Mouse (Mus musculus) kidney, postnatal 36 days (tissue): ENCODE results near the gene Gm609.

Source experiments
- DNase-seq, 2 experiments: peaks; one replicate each; pipeline ENCODE4 v3.0.0; 2021 to 2022; ENCODE audit warnings: mixed read lengths in 2 of 2

Gene Gm609

DNA sequence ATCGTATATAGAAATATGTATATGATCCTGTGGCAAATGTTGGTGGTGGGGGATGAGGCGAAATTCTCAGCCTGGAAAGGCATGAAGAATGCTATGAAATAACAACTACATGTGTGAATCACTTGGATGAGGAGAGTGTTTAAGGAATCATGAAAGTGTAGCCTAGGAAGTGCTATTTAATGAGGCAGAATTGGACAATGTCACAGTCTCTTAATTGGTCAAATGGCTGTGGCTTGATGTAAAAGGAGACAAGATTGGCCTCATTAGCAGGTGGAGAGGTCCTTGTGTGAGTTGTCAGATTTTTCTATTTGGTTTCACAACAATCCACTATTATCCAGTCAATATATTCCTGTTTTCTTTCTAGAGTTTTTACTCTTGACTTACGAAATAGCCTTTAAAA is 101.1 kb downstream of the Gm609 start:
- no peak for DNase-seq

DNA sequence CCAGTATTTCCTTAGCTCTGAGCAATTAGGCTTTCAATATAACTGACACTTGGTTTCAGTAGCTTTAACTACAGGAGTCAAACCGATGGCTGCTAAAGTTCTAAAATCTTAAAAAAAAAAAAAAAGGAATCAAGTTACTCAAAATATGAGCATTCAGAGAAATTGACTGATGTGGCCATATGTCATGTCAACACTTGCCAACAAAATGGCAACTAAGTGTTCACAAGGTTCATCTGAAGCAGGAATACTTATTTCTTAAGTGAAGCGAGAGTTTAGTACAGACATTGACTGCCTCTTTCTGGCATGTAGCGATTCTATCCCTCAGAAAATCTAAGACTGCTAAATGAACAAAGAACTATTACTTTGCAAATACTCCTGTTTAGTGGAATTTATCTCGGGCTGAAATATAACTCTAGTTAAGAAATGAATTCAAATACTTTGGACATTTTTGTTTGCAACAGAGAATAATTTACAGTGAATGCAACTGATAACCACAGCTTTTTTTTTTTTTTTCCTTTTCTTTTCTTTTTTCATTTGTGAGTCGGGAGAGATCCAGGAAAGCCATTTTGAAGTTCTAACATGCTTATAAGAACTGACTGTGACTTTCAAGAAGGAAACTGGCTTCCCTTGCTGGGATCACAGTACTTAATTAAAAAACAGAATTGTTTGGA is 102.3 kb downstream of the Gm609 start:
- no peak for DNase-seq

DNA sequence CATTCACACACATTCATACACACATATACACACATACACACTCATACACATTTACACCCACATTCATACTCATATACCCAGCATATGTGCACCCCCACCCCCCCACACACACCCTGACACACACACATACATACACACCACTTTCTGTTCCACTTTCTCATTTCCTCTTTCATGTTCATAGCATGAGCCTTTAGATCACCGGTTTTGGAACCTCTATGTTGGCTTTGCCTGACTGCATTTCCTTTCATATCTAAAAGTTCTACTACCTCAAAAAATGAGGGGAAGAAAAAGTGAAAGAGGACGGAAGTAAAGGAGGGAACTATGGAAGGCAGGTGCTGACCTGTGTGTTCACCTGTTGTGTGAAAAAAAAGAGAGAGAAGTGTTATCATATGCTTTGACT is 102.9 kb downstream of the Gm609 start:
- no peak for DNase-seq

- no peak for DNase-seq
Measured at GRCm38 (mm10) chr16:45389041-45389440, 103.7 kb downstream of the Gm609 start.

DNA sequence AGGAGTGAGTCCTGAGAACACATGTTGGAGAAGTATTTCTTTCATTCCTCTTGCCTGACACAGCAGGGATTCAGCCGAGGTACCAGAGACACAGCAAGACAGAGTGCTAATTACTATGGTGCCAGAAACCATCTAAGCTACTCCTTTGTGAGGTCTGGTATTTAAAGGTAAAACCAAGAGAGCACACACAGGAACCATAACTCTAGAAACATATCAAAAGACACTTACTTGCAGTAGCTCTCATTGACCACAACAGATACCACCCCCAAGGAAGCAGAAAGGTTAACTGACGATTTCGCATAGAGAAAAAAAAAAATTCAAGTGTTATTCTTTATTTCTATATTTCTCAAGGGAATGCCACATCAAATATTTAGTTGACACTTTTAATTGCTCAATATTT is 111.0 kb downstream of the Gm609 start:
- DNase-seq, result no peak

- peak in 1 of 2 experiments; percentile 53 for DNase-seq
Measured at GRCm38 (mm10) chr16:45378959-45379358, 113.8 kb downstream of the Gm609 start.

DNA sequence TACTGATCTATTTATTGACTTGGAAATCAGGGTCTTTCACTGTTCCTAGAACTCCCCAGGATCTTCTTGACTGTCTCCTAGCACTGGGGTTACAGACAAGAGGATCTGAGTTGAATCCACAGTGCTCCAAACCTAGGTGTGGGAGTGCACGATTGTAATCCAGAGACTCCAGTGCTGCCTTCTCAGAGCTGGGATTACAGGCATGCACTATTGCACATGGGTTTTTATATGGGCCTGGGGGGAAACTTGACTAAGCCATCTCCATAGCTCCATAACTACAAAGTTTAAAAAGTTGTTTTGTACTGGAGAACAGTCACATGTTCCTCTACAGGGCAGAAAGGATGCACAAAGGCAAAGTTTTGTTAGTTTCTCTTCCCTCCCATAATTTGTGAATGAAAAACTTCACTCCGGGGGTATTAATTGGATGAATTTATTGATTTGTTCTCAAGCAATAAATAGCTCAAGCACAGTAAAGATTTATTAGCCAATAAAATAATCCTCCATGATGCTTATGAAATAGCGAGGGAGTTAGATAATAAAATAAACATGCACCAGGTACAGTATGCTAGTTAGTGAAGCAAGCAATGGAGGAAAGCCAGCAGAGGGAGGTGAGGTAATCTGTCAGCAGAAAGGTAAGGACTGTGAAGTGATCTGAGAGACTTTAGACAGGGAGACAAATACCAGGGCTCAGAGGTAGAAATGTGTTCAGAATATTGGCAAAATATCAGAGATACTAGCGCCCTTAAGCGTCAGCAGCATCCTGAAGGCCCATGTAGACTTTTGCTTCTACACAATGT is 114.4 kb downstream of the Gm609 start:
- DNase-seq, result no peak

DNA sequence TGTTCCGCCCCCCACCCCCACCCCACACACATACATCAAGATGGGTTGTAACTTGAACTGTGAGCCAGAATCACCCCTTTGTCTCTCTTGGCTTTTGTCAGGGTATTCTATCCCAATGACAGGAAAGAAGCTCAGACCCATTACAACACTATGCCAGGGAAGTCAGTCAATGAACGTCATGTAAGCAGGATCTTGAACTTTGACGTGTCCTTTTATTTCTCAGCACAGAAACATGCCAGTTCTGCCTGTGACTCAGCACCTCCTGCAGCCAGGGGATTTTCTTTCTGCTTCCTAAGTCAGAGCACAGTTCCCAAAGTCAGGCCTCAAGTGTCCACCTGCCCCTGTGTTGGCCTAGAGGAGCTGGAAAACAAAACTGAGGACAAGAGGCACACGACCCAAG is 115.4 kb downstream of the Gm609 start:
- DNase-seq, result no peak

DNA sequence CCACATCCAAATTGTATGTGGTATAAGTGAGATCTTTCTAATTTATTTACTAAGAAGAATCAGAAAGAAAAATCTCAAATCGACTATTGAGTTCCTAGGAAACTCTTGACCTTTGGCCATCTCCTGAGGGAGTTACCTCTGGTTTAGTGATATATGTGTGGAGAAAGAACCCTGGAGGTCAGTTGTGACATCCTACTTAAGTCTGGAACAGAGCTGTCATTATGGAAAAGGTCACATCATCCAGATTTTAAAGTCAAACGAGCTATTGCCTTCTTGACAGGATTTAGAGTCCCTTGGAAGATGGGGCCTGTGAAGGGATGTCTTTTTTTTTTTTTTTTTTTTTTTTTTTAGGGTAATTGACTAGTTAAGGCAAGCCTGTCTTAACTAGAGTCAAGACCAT is 116.0 kb downstream of the Gm609 start:
- DNase-seq, result no peak

- peak in 1 of 2 experiments; percentile 35 for DNase-seq
Measured at GRCm38 (mm10) chr16:45376294-45376693, 116.5 kb downstream of the Gm609 start.

GRCm38 (mm10) chr16:45375506-45376225 is 117.1 kb downstream of the Gm609 start:
- no peak for DNase-seq

- no peak for DNase-seq
Measured at GRCm38 (mm10) chr16:45374074-45374473, 118.7 kb downstream of the Gm609 start.

DNA sequence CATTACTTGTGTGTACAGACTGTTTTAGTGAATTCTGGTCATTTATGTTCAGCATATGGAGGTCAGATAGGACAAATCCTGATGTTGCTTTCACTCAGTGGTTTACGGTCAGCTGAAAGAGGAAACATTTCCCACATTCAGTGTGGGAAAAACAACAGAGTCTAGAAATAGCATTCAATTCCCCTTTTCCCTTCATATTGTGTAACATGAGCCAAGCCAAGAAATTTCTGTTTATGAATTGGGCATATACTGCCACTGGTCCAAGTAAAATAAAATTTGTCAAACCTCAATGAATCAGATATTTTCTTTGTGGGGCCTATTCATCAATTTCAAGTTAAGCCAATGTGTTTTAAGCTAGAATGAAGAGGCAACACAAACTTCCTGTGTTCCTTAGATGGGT is 121.7 kb downstream of the Gm609 start:
- DNase-seq, result no peak

DNA sequence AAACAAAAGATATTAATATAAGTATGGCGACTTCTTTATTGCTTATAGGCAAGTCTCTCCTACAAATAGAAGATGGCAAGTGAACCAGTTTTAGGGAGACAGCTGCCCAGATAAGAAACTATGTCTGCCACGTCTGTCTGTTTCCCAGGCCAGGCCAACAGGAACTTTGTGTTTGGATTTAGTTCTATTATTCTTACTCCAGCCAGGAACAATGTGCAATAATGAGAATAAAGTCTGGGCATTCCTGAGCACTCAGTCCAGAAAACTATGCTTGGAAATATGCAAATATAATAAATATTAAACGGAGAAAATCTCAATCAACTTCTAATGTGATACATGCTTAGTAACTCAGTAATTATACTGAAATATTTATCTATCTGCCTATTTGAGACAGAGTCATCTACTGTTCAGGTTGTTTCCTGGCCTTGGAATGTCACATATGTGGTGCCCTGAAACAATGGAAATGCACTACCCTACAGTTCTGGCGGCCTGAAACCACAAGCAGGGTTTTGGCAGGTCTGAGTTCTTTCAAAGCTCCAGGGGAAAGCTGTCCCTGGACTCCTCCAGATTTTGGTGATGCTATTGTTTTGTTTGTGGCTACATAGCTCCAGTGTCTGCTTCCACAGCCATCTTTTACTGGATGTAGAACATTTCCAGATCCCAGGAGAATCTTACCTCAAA is 123.3 kb downstream of the Gm609 start:
- DNase-seq, result no peak

- no peak for DNase-seq
Measured at GRCm38 (mm10) chr16:45366111-45366510, 126.7 kb downstream of the Gm609 start.

- no peak for DNase-seq
Measured at GRCm38 (mm10) chr16:45365353-45365752, 127.4 kb downstream of the Gm609 start.

GRCm38 (mm10) chr16:45364627-45365026 is 128.1 kb downstream of the Gm609 start:
- DNase-seq, result no peak

- no peak for DNase-seq
Measured at GRCm38 (mm10) chr16:45363480-45364045, 129.2 kb downstream of the Gm609 start.
